8 mouse cellular contexts compared by ENCODE assay signal in the genomic region with DNA sequence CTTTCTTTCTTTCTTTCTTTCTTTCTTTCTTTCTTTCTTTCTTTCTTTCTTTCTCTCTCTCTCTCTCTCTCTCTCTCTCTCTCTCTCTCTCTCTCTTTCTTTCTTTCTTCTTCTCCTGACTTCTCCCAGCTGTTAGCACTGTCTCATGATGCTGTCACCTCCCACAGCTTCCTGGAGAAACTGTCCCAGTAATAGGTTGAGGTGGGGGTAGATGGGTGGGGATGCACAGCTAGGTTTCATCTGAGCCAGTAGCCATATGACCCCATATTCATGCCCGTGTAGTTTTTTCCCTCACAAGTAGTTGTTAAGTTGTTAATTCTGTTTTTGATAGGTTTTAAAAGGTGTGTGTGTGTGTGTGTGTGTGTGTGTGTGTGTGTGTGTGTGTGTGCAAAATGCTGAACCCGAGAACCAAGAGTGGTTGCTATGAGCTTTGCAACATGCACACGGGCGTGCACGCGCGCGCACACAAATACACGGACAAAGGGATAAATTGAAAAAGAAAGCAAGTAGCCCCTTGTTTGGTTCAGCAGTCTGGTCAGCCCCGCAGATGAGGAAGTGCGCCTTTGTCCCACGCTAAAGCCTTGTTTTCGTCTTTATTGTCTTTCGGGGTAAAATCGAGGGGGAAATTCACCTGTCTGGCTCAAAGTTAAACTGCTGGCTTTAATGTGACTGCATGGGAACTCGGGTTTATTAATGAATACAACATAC.
A peak's percentile ranks its signal among the peaks of the same experiment; 100 is the strongest.
DNase-seq lines count a peak whose midpoint lies in the region; ATAC-seq and TF ChIP-seq lines count a peak whose summit lies in the region.

No protein-coding gene starts in this region.

- H3K9ac ChIP-seq in liver, postnatal 0 days (replicated peaks), result peak overlapping the region; percentile 42; the same call in 1 of the 2 replicates

- H3K27me3 ChIP-seq in liver, postnatal 0 days (ENCODE audit: insufficient read depth, low read length), result no peaks in the 10 kb centered on the region
- no peaks in the 10 kb centered on the region for H3K27me3 ChIP-seq in splenic B cell, adult 2 months (ENCODE audit: control insufficient read depth, insufficient read depth, low read length, poor library complexity, severe bottlenecking)

- H3K27ac ChIP-seq in liver, postnatal 0 days (ENCODE audit: low read depth), result peak overlapping the region; percentile 19; the same call in 1 of the 2 replicates

- no peak for TF ChIP-seq EP300 in liver, postnatal 0 days (IDR thresholded peaks at IDR 0.05; ENCODE audit: low read depth)

- WGBS in liver, postnatal 0 days (ENCODE audit: insufficient replicate concordance), result 6% methylated on average over 16 of the region's 16 CpGs

- peak overlapping the region; percentile 41 for H3K4me3 ChIP-seq in liver, postnatal 0 days (ENCODE audit: low read depth, low read length)

- no peaks in the 10 kb centered on the region for H3K36me3 ChIP-seq in liver, postnatal 0 days (replicated peaks; ENCODE audit: insufficient read depth, low read length)
- no peaks in the 10 kb centered on the region for H3K36me3 ChIP-seq in splenic B cell, adult 2 months (ENCODE audit: control insufficient read depth, insufficient read depth, low read length, poor library complexity, severe bottlenecking)

- ATAC-seq in hematopoietic stem cell, adult 5-6 weeks (replicated peaks in 1 of 2; ENCODE audit: insufficient read depth in 1 of 2, low FRiP score in 2 of 2, low TSS enrichment in 1 of 2, low read depth in 1 of 2, poor library complexity in 2 of 2, severe bottlenecking in 2 of 2), result peak; percentile 40 to 72; a peak in 2 of 4 replicates
- no peak for ATAC-seq in liver, postnatal 0 days
- no peak for ATAC-seq in cerebellum, adult (ENCODE audit: insufficient number of reproducible peaks, low FRiP score, low TSS enrichment)

- H3K4me1 ChIP-seq in liver, postnatal 0 days (ENCODE audit: insufficient read depth), result no peaks in the 10 kb centered on the region

- peak; percentile 28 for DNase-seq in adrenal gland, adult 2 months
- DNase-seq in adrenal gland, postnatal 25 days, result no peak
- DNase-seq in right cerebral cortex, postnatal 14 days, result peak; percentile 11
- no peak for DNase-seq in right cerebral cortex, postnatal 10 days (ENCODE audit: low spot score in 2 of 2)
- no peak for DNase-seq in liver, postnatal 0 days
- peak; percentile 44 for DNase-seq in splenic B cell, adult 2 months (ENCODE audit: low read depth, low spot score)

- no peak for TF ChIP-seq CTCF in liver, postnatal 0 days (IDR thresholded peaks at IDR 0.05; ENCODE audit: low read depth)

- H3K4me2 ChIP-seq in liver, postnatal 0 days (ENCODE audit: low read depth, low read length), result peak overlapping the region; percentile 70

- H3K9me3 ChIP-seq in liver, postnatal 0 days (ENCODE audit: low read length), result no peaks in the 10 kb centered on the region

Comparison
In these comparisons a context has a peak if more than half of its experiments do, and no peak if none do; other contexts are left out.
1. DNase-seq: peak in adrenal gland, adult 2 months (single experiment), right cerebral cortex, postnatal 14 days (single experiment) and splenic B cell, adult 2 months (single experiment); none in adrenal gland, postnatal 25 days (single experiment), right cerebral cortex, postnatal 10 days (0 of 2) and liver, postnatal 0 days (single experiment).
2. ATAC-seq: peak in hematopoietic stem cell, adult 5-6 weeks (2 of 2); none in liver, postnatal 0 days (single experiment) and cerebellum, adult (single experiment).